Mouse (Mus musculus) c-Kit-positive CD71-negative TER-119-negative erythroid progenitor cells, embryonic 14.5 days (primary cell): ENCODE results near the gene Serpinb1b.

ENCODE experiments used
- DNase-seq: peaks from one replicate; pipeline ENCODE4 v3.0.0-alpha.2; 2013; ENCODE audit warnings: low read depth

Serpinb1b gene

DNA sequence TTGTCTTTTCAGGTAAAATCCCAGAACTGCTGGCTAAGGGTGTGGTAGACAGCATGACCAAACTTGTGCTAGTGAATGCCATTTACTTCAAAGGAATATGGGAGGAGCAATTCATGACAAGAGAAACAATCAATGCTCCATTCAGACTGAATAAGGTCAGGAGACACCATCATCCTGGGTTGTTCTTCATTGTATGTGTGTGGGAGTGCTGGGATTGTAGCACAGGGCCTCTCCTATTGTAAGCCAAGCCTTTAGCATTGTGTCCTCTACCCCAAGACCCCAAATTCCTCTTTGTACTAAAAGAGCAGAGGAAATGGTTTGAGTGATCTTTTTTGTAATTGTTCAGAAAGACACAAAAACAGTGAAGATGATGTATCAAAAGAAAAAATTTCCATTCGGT, 12.9 kb downstream of the Serpinb1b start:
- DNase-seq = no peak

DNA sequence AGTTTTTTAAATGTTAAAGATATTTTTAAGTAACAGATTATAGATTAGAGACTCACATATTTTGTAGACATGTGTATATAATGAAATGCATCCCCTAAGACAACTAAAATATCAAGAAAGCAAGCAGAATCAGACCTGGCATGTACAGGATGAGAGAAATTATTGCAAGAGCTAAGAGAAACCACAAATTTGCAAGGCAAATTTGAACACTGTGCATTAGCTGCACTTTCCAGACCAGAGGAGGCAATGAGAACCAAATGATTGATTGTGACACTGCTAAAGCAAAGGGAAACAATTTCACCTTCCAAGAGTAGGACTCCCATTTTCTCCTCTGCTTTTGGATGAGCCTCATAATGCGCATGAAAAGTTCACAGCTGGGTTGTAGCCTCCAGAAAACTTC, 17.2 kb downstream of the Serpinb1b start:
- DNase-seq = no peak

DNA sequence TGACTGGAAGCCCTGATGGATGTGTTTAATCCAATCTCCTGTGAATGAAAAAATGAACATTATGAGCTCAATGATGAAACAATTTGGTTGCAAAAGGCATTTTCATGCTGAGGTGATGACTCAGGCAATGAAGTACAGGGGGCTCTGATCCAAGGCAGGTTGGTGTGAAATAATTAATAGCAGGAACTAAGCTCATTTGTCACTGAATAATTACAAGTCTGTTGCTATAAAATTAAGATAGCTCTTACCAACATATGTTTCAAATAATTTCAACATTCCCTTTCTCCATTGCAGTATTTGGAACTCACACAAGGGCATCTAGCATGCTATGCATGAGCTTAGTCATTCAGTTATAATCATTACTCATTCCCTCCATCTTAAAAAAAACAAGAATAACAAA, 27.3 kb downstream of the Serpinb1b start:
- DNase-seq = no peak

DNA sequence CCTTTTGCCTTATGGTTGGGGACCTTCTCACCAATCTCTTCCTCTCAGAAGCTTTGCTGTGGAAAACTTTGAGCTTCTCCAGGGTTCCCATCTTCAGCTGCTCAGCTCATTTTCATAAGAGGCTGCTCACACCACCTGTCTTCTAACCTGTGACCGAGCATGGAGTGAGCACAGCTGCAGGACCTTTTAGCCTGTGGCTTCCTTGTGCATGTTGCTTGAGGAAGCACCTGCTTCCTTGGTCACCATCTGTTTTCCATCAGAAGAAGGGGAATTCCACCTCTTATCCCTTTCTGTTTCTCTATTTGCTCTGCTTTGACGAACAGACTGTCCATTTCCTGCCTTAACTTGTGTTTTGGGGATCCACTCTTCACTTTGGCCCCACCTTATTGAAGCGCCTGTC, 34.7 kb downstream of the Serpinb1b start:
- DNase-seq = no peak

DNA sequence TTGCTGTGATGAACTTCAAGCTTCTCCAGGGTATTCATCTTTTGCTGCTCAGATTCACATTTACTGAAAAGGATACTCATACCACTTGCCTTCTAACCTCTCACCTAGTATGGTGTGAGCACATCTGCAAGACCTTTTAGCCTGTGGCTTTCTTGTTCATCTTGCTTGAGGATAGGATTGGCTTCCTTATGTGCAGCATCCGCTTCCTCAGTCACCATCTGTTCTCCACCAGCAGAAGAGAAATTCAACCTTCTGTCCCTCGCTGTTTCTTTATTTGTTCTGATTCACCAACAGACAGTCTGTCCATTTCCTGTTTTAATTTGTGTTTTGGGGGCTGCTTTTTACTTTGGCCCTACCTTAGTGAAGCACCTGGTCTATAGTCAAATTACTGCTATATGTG, 59.3 kb downstream of the Serpinb1b start:
- no peak for DNase-seq

DNA sequence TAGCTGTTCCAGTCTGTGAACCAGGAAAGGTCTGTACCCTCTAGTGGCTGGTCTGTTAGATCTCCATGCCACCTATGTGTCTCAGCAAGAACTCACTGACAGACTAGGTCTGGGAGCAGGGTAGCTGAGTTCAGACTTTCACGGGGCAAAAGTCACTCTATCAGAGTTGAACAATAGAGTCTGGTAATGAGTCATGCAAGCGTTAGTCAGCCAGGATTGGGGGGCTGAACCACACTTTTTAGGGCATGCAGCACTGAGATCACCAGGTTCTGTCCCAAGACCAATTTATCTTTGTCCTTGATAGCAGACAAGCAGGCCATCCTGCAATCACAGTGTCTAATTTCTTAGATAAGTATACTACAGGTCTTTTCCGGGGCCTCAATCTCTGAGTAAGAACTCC, 63.1 kb downstream of the Serpinb1b start:
- no peak for DNase-seq
